Mouse (Mus musculus) liver, embryonic 14.5 days (tissue): ENCODE results near the gene Mlkl.

Experiments used
- CTCF ChIP-seq: IDR thresholded peaks from 2 replicates; pipeline ENCODE4 v1.5.1; 2016; ENCODE audit warnings: antibody characterized with exemption, low read depth, control low read depth
- EP300 ChIP-seq: IDR thresholded peaks from 2 replicates; pipeline ENCODE4 v1.6.1; 2016; ENCODE audit warnings: antibody characterized with exemption, low read depth

DNA sequence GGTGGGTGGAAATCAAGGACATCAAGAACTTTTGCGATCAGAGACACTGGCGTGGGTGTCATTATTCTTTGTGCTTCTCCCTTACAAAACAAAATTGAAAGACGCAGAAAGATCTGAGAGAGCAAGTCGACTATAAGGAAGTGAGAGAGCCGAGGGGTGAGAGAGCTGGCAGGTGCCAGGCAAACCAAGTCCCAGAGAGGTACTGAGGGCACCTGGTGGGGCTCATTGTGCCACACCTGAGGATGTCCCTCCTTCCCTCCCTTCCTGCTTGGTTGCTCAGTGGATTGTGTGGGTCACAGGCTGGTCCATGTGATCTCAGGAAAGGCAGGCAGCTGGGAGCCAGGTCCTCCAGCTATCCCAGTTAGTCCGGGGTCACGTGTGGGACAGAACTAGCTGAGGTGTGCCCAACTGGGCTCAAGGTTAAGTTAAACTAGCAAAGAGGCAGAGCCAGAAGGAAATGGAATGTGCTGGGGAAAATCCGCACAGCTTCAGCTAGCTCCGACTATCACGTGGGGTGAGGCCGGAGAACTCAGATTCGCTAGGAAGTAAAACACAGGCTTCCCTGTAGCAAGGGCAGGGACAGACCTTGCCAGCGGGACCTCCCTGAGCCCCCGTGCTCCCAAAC is 28.7 kb upstream of the Mlkl start:
- TF ChIP-seq EP300 (no peak), CTCF (no peak)
